In the genomic region with DNA sequence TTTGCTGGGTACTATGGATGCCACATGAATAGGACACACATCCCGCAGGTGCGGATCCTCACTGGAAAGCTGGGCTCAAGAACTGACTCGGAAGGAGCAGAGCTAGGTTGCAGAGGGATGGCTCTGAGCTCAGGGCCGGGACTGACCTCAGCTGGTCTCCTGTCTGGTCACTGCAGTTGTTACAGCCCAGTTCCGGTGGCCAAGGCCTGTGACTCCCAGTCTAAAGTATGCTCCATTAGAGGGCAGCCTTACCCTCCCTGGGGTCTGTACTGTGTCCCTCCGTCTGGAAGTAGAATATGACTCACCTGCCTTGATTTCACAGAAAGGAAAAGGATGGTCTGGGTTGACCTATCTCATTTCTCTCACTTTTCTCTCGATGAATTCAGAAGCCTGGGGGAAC, we compare ENCODE assay signal across 29 mouse cellular contexts. TPM values are rescaled to one million over a fixed set of nuclear protein-coding genes. Genes with fewer than 3 reads are reported as not detected.
"Had no signal": no experiment of that assay in that cellular context is flagged by ENCODE, and none has a peak within 500 bp of the region (broad histone marks: within the 10 kb centered on the region; RNA-seq: fewer than 3 reads in every experiment).

No protein-coding gene starts in this region.

- H3K36me3 ChIP-seq: heart, embryonic 12.5 days; heart, embryonic 15.5 days; hindbrain, embryonic 15.5 days had no signal

- H3K4me3 ChIP-seq: heart, embryonic 12.5 days; heart, embryonic 13.5 days; heart, embryonic 15.5 days; hindbrain, embryonic 10.5 days; hindbrain, embryonic 12.5 days; hindbrain, embryonic 13.5 days; hindbrain, embryonic 15.5 days; intestine, embryonic 15.5 days; kidney, embryonic 15.5 days; layer of hippocampus, adult 2 months; left cerebral cortex, adult 2 months had no signal

- H3K9ac ChIP-seq: heart, embryonic 13.5 days; heart, embryonic 15.5 days; hindbrain, embryonic 12.5 days; hindbrain, embryonic 13.5 days; hindbrain, embryonic 14.5 days; hindbrain, embryonic 15.5 days; intestine, embryonic 15.5 days; kidney, embryonic 15.5 days had no signal

- H3K27ac ChIP-seq: heart, embryonic 13.5 days; heart, embryonic 15.5 days; hindbrain, embryonic 10.5 days; hindbrain, embryonic 12.5 days; hindbrain, embryonic 13.5 days; hindbrain, embryonic 14.5 days; hindbrain, embryonic 15.5 days; hindbrain, postnatal 0 days; intestine, embryonic 15.5 days; kidney, embryonic 15.5 days; kidney, postnatal 0 days; layer of hippocampus, adult 2 months; left cerebral cortex, adult 2 months had no signal

- DNase-seq: heart, postnatal 10 days; heart, postnatal 14 days; heart, postnatal 4 days; kidney, adult 11 months; kidney, adult 2 months; kidney, adult 8-10 months; kidney, adult 9 months; kidney, postnatal 10 days; kidney, postnatal 14 days; kidney, postnatal 25 days; kidney, postnatal 36 days; kidney, postnatal 4 days; layer of hippocampus, adult 9-11 months; layer of hippocampus, postnatal 36 days had no signal

- H3K9me3 ChIP-seq: heart, embryonic 12.5 days; heart, embryonic 13.5 days; heart, embryonic 15.5 days; hindbrain, embryonic 10.5 days; hindbrain, embryonic 12.5 days; hindbrain, embryonic 13.5 days; hindbrain, embryonic 15.5 days; intestine, embryonic 15.5 days; kidney, embryonic 15.5 days had no signal

RNA-seq across cellular contexts. Expression of a gene that starts 3.3 kb away (rescaled TPM):
- total RNA-seq: hematopoietic stem cell, adult 5-6 weeks; layer of hippocampus, adult 2 months had no signal
